Mouse (Mus musculus): ENCODE data around the gene Trim56. TPM values are rescaled to one million over a fixed set of nuclear protein-coding genes. Genes with fewer than 3 reads are reported as not detected.
"Not testable (repeated sequence)": the region's sequence is repeated elsewhere in the genome, so short reads cannot be mapped to it uniquely, and the experiment has no call there.

The Trim56 gene
- polyA plus RNA-seq (2014; fragmentation: Nextera tagmentation; extraction: Ambion mirVana): 8.1 and 8.4 TPM in 2 replicates

GRCm38 (mm10) chr5:137115866-137116847 is at the start of gene Trim56:
Gene Trim56, minus strand, starts transcription at chr5:137116209.
- no peaks in the 10 kb centered on the region for H3K9me3 ChIP-seq (ENCODE audit: control insufficient read depth, low read length)
- peak within 1 kb of the TSS; percentile 61 to 77 for H3K4me3 ChIP-seq (ENCODE audit: control insufficient read depth in 1 of 2, insufficient read depth in 1 of 2, low read depth in 1 of 2, low read length in 2 of 2)
- peak within 1 kb of the TSS; percentile 87 for H3K9ac ChIP-seq (ENCODE audit: low read length)
- WGBS: 4% methylated on average over 29 of the region's 29 CpGs
- peak within 1 kb of the TSS; percentile 89 for H3K4me2 ChIP-seq (ENCODE audit: low read length)
- H3K27ac ChIP-seq (replicated peaks in 1 of 2; ENCODE audit: control insufficient read depth in 1 of 2, insufficient read depth in 1 of 2, low read depth in 2 of 2, low read length in 2 of 2): peak within 1 kb of the TSS; percentile 40 to 77
- peaks cover 23% of the 10 kb centered on the region for H3K36me3 ChIP-seq (ENCODE audit: control insufficient read depth, insufficient read depth, low read length)
- ATAC-seq (ENCODE audit: insufficient number of reproducible peaks, insufficient read depth, low FRiP score, low read depth): peak; percentile 73
- no peaks in the 10 kb centered on the region for H3K27me3 ChIP-seq (ENCODE audit: control insufficient read depth, insufficient read depth, low read length)
- peaks cover 12 to 14% of the 10 kb centered on the region in 2 experiments; a peak in 3 of 4 replicates for H3K4me1 ChIP-seq (ENCODE audit: control insufficient read depth in 2 of 2, insufficient read depth in 2 of 2, low read length in 2 of 2)

- WGBS: 59% methylated on average over 4 of the region's 4 CpGs
- H3K4me3 ChIP-seq (ENCODE audit: control insufficient read depth in 1 of 2, insufficient read depth in 1 of 2, low read depth in 1 of 2, low read length in 2 of 2): no peak overlapping the region
- no peak for ATAC-seq (ENCODE audit: insufficient number of reproducible peaks, insufficient read depth, low FRiP score, low read depth)
- no peaks in the 10 kb centered on the region for H3K36me3 ChIP-seq (ENCODE audit: control insufficient read depth, insufficient read depth, low read length)
- no peaks in the 10 kb centered on the region for H3K27me3 ChIP-seq (ENCODE audit: control insufficient read depth, insufficient read depth, low read length)
- no peak overlapping the region for H3K4me2 ChIP-seq (ENCODE audit: low read length)
- H3K9me3 ChIP-seq (ENCODE audit: control insufficient read depth, low read length): no peaks in the 10 kb centered on the region
- no peak overlapping the region for H3K9ac ChIP-seq (ENCODE audit: low read length)
- H3K27ac ChIP-seq (replicated peaks in 1 of 2; ENCODE audit: control insufficient read depth in 1 of 2, insufficient read depth in 1 of 2, low read depth in 2 of 2, low read length in 2 of 2): no peak overlapping the region
- H3K4me1 ChIP-seq (ENCODE audit: control insufficient read depth in 2 of 2, insufficient read depth in 2 of 2, low read length in 2 of 2): no peaks in the 10 kb centered on the region
These were observed 45.8 kb upstream of the Trim56 start for GRCm38 (mm10) chr5:137161853-137162252.

- Histone ChIP-seq H3K27me3 (ENCODE audit: control insufficient read depth, insufficient read depth, low read length) (no peaks in the 10 kb centered on the region), H3K9ac (ENCODE audit: low read length) (no peak overlapping the region), H3K4me3 (ENCODE audit: control insufficient read depth in 1 of 2, insufficient read depth in 1 of 2, low read depth in 1 of 2, low read length in 2 of 2) (no peak overlapping the region), H3K4me2 (ENCODE audit: low read length) (no peak overlapping the region), H3K36me3 (ENCODE audit: control insufficient read depth, insufficient read depth, low read length) (no peaks in the 10 kb centered on the region), H3K27ac (replicated peaks in 1 of 2; ENCODE audit: control insufficient read depth in 1 of 2, insufficient read depth in 1 of 2, low read depth in 2 of 2, low read length in 2 of 2) (no peak overlapping the region), H3K4me1 (ENCODE audit: control insufficient read depth in 2 of 2, insufficient read depth in 2 of 2, low read length in 2 of 2) (no peaks in the 10 kb centered on the region), H3K9me3 (ENCODE audit: control insufficient read depth, low read length) (peaks cover 5% of the 10 kb centered on the region; the same call in 1 of the 2 replicates)
- WGBS: 27% methylated on average over 11 of the region's 11 CpGs
- no peak for ATAC-seq (ENCODE audit: insufficient number of reproducible peaks, insufficient read depth, low FRiP score, low read depth)
These were observed 43.5 kb upstream of the Trim56 start for GRCm38 (mm10) chr5:137159461-137159860.

- no peak for ATAC-seq (ENCODE audit: insufficient number of reproducible peaks, insufficient read depth, low FRiP score, low read depth)
These were observed 37.3 kb upstream of the Trim56 start for GRCm38 (mm10) chr5:137153289-137153688.

GRCm38 (mm10) chr5:137152623-137153022 is 36.6 kb upstream of the Trim56 start:
- H3K4me3 ChIP-seq (ENCODE audit: control insufficient read depth in 1 of 2, insufficient read depth in 1 of 2, low read depth in 1 of 2, low read length in 2 of 2): no peak overlapping the region
- no peak for ATAC-seq (ENCODE audit: insufficient number of reproducible peaks, insufficient read depth, low FRiP score, low read depth)
- no peak overlapping the region for H3K9ac ChIP-seq (ENCODE audit: low read length)
- H3K4me2 ChIP-seq (ENCODE audit: low read length): no peak overlapping the region
- H3K4me1 ChIP-seq (ENCODE audit: control insufficient read depth in 2 of 2, insufficient read depth in 2 of 2, low read length in 2 of 2): no peaks in the 10 kb centered on the region
- no peak overlapping the region for H3K27ac ChIP-seq (replicated peaks in 1 of 2; ENCODE audit: control insufficient read depth in 1 of 2, insufficient read depth in 1 of 2, low read depth in 2 of 2, low read length in 2 of 2)
- WGBS: 72% methylated on average over 2 of the region's 2 CpGs
- no peaks in the 10 kb centered on the region for H3K27me3 ChIP-seq (ENCODE audit: control insufficient read depth, insufficient read depth, low read length)
- no peaks in the 10 kb centered on the region for H3K36me3 ChIP-seq (ENCODE audit: control insufficient read depth, insufficient read depth, low read length)
- H3K9me3 ChIP-seq (ENCODE audit: control insufficient read depth, low read length): peaks cover 30% of the 10 kb centered on the region

More at GRCm38 (mm10) chr5:137153289-137153688, 37.3 kb upstream of the Trim56 start:
- H3K4me3 ChIP-seq (ENCODE audit: control insufficient read depth in 1 of 2, insufficient read depth in 1 of 2, low read depth in 1 of 2, low read length in 2 of 2): no peak overlapping the region
- 81% methylated on average over 5 of the region's 5 CpGs for WGBS
- no peaks in the 10 kb centered on the region for H3K27me3 ChIP-seq (ENCODE audit: control insufficient read depth, insufficient read depth, low read length)
- no peaks in the 10 kb centered on the region for H3K4me1 ChIP-seq (ENCODE audit: control insufficient read depth in 2 of 2, insufficient read depth in 2 of 2, low read length in 2 of 2)
- H3K9ac ChIP-seq (ENCODE audit: low read length): no peak overlapping the region
- H3K27ac ChIP-seq (replicated peaks in 1 of 2; ENCODE audit: control insufficient read depth in 1 of 2, insufficient read depth in 1 of 2, low read depth in 2 of 2, low read length in 2 of 2): no peak overlapping the region
- no peak overlapping the region for H3K4me2 ChIP-seq (ENCODE audit: low read length)
- H3K36me3 ChIP-seq (ENCODE audit: control insufficient read depth, insufficient read depth, low read length): no peaks in the 10 kb centered on the region
- H3K9me3 ChIP-seq (ENCODE audit: control insufficient read depth, low read length): peaks cover 30% of the 10 kb centered on the region

GRCm38 (mm10) chr5:137149272-137149882 is 33.4 kb upstream of the Trim56 start, which contains the start of gene Muc3:
Gene Muc3, minus strand, starts transcription at chr5:137149322.
- peaks cover 25% of the 10 kb centered on the region for H3K9me3 ChIP-seq (ENCODE audit: control insufficient read depth, low read length)
- not testable (repeated sequence) for H3K36me3 ChIP-seq (ENCODE audit: control insufficient read depth, insufficient read depth, low read length); ATAC-seq (ENCODE audit: insufficient number of reproducible peaks, insufficient read depth, low FRiP score, low read depth); H3K4me3 ChIP-seq (ENCODE audit: control insufficient read depth in 1 of 2, insufficient read depth in 1 of 2, low read depth in 1 of 2, low read length in 2 of 2); H3K4me2 ChIP-seq (ENCODE audit: low read length); H3K27ac ChIP-seq (replicated peaks in 1 of 2; ENCODE audit: control insufficient read depth in 1 of 2, insufficient read depth in 1 of 2, low read depth in 2 of 2, low read length in 2 of 2); H3K27me3 ChIP-seq (ENCODE audit: control insufficient read depth, insufficient read depth, low read length); H3K4me1 ChIP-seq (ENCODE audit: control insufficient read depth in 2 of 2, insufficient read depth in 2 of 2, low read length in 2 of 2); H3K9ac ChIP-seq (ENCODE audit: low read length)

- Histone ChIP-seq H3K9me3 (ENCODE audit: control insufficient read depth, low read length) (no peaks in the 10 kb centered on the region), H3K27me3 (ENCODE audit: control insufficient read depth, insufficient read depth, low read length) (no peaks in the 10 kb centered on the region), H3K4me3 (ENCODE audit: control insufficient read depth in 1 of 2, insufficient read depth in 1 of 2, low read depth in 1 of 2, low read length in 2 of 2) (no peak overlapping the region), H3K4me2 (ENCODE audit: low read length) (no peak overlapping the region), H3K9ac (ENCODE audit: low read length) (no peak overlapping the region), H3K36me3 (ENCODE audit: control insufficient read depth, insufficient read depth, low read length) (no peaks in the 10 kb centered on the region), H3K27ac (replicated peaks in 1 of 2; ENCODE audit: control insufficient read depth in 1 of 2, insufficient read depth in 1 of 2, low read depth in 2 of 2, low read length in 2 of 2) (no peak overlapping the region), H3K4me1 (ENCODE audit: control insufficient read depth in 2 of 2, insufficient read depth in 2 of 2, low read length in 2 of 2) (no peaks in the 10 kb centered on the region)
- ATAC-seq (ENCODE audit: insufficient number of reproducible peaks, insufficient read depth, low FRiP score, low read depth): no peak
- WGBS: 5% methylated on average over 3 of the region's 3 CpGs
These were observed 24.8 kb upstream of the Trim56 start for GRCm38 (mm10) chr5:137140836-137141235.
